Mouse (Mus musculus) CD4-positive, CD25-positive, alpha-beta regulatory T cell, adult 4 months (primary cell): ENCODE results near the gene Mdga1. TPM values are rescaled to one million over a fixed set of nuclear protein-coding genes. Genes with fewer than 3 reads are reported as not detected.

Source experiments
- ATAC-seq: one replicate; pipeline ENCODE4 v1.8.0; 2017
- polyA plus RNA-seq, 2 experiments: library from polyadenylated mRNA; unstranded; fragments of 100-300 nt; shearing (Covaris generic); gene quantifications; one replicate each; pipeline ENCODE4 v1.2.1; 2017

Gene Mdga1
- polyA plus RNA-seq, 2 experiments from 2014 or later, result not detected

- peak; percentile 96 for ATAC-seq
Measured at GRCm38 (mm10) chr17:29841781-29842690, 127.9 kb downstream of the Mdga1 start.

- ATAC-seq, result no peak
Measured at GRCm38 (mm10) chr17:29838029-29838428, 131.9 kb downstream of the Mdga1 start.

GRCm38 (mm10) chr17:29837441-29837840 lies 132.4 kb downstream of the Mdga1 start:
- no peak for ATAC-seq

- no peak for ATAC-seq
Measured at GRCm38 (mm10) chr17:29834768-29835167, 135.1 kb downstream of the Mdga1 start.

- ATAC-seq, result no peak
Measured at GRCm38 (mm10) chr17:29834333-29834732, 135.6 kb downstream of the Mdga1 start.

GRCm38 (mm10) chr17:29831696-29832095 lies 138.2 kb downstream of the Mdga1 start:
- no peak for ATAC-seq

GRCm38 (mm10) chr17:29829136-29829535 lies 140.8 kb downstream of the Mdga1 start:
- no peak for ATAC-seq

- ATAC-seq, result no peak
Measured at GRCm38 (mm10) chr17:29827602-29828001, 142.3 kb downstream of the Mdga1 start.

- ATAC-seq, result no peak
Measured at GRCm38 (mm10) chr17:29824512-29825120, 145.3 kb downstream of the Mdga1 start.

GRCm38 (mm10) chr17:29824208-29824509 lies 145.7 kb downstream of the Mdga1 start:
- no peak for ATAC-seq

GRCm38 (mm10) chr17:29823439-29824207 lies 146.3 kb downstream of the Mdga1 start:
- ATAC-seq, result no peak

- ATAC-seq, result no peak
Measured at GRCm38 (mm10) chr17:29819608-29820007, 150.3 kb downstream of the Mdga1 start.

- ATAC-seq, result no peak
Measured at GRCm38 (mm10) chr17:29818989-29819388, 150.9 kb downstream of the Mdga1 start.

- ATAC-seq, result no peak
Measured at GRCm38 (mm10) chr17:29818264-29818945, 151.5 kb downstream of the Mdga1 start.

- no peak for ATAC-seq
Measured at GRCm38 (mm10) chr17:29814758-29815157, 155.1 kb downstream of the Mdga1 start.

GRCm38 (mm10) chr17:29813328-29813727 lies 156.6 kb downstream of the Mdga1 start:
- no peak for ATAC-seq

- no peak for ATAC-seq
Measured at GRCm38 (mm10) chr17:29803545-29803944, 166.3 kb downstream of the Mdga1 start.

GRCm38 (mm10) chr17:29801358-29801757 lies 168.5 kb downstream of the Mdga1 start:
- no peak for ATAC-seq

GRCm38 (mm10) chr17:29800096-29800455 lies 169.8 kb downstream of the Mdga1 start:
- ATAC-seq, result no peak

GRCm38 (mm10) chr17:29799398-29800095 lies 170.3 kb downstream of the Mdga1 start:
- no peak for ATAC-seq

- no peak for ATAC-seq
Measured at GRCm38 (mm10) chr17:29798151-29798550, 171.7 kb downstream of the Mdga1 start.

- no peak for ATAC-seq
Measured at GRCm38 (mm10) chr17:29796787-29797186, 173.1 kb downstream of the Mdga1 start.
